Mouse (Mus musculus): ENCODE data around the gene Gpat2.

DNA sequence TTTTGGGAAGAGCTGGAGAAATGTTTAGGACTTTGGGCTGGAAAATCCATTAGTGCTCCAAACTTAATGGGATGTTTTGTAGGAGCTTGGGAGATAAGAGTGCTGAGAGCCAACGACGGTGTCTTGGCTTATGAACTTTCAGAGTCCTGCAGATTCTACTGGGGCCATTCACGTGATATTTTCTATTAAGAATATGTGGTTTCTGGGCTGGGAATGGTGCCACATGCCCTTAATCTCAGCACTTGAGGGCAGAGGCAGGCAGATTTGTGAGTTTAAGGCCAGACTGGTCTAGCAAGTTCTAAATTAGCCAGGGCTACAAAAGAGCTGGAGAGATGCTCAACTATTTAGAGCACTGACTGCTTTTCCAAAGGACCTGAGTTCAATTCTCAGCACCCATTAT, 34.6 kb upstream of the Gpat2 start:
- TF ChIP-seq CTCF (IDR thresholded peaks at IDR 0.05; ENCODE audit: borderline replicate concordance, insufficient read depth, low read depth, low read length) (no peak), POLR2A (IDR thresholded peaks at IDR 0.05; ENCODE audit: borderline replicate concordance, insufficient read depth, low read length) (no peak)
